Comparison of ENCODE assay signal across 35 mouse cellular contexts in genomic region chr15:10726272-10726671, GRCm38 (mm10).
"Had no signal": no experiment of that assay in that cellular context is flagged by ENCODE, and none has a peak within 500 bp of the region (broad histone marks: within the 10 kb centered on the region; RNA-seq: fewer than 3 reads in every experiment).

No protein-coding gene starts in this region.

- H3K27ac ChIP-seq: heart, embryonic 10.5 days; heart, embryonic 13.5 days; heart, embryonic 15.5 days; hindbrain, embryonic 10.5 days; hindbrain, embryonic 12.5 days; hindbrain, embryonic 13.5 days; hindbrain, embryonic 14.5 days; hindbrain, embryonic 15.5 days; hindbrain, postnatal 0 days; intestine, embryonic 15.5 days; kidney, embryonic 15.5 days; kidney, postnatal 0 days; layer of hippocampus, adult 2 months had no signal

- H3K36me3 ChIP-seq: heart, embryonic 10.5 days; heart, embryonic 12.5 days; heart, embryonic 13.5 days; heart, embryonic 15.5 days; hindbrain, embryonic 10.5 days; hindbrain, embryonic 12.5 days; hindbrain, embryonic 13.5 days; hindbrain, embryonic 15.5 days; intestine, embryonic 15.5 days; kidney, embryonic 15.5 days had no signal

- H3K9me3 ChIP-seq: heart, embryonic 10.5 days; heart, embryonic 13.5 days; heart, embryonic 15.5 days; hindbrain, embryonic 13.5 days; hindbrain, embryonic 15.5 days; intestine, embryonic 15.5 days; kidney, embryonic 15.5 days had no signal

- H3K4me1 ChIP-seq: intestine, embryonic 15.5 days had no signal

- H3K27me3 ChIP-seq: hindbrain, embryonic 12.5 days; hindbrain, embryonic 13.5 days; hindbrain, embryonic 15.5 days; intestine, embryonic 15.5 days; kidney, embryonic 15.5 days had no signal

- H3K4me2 ChIP-seq: heart, embryonic 11.5 days; heart, embryonic 12.5 days; heart, embryonic 13.5 days; heart, embryonic 15.5 days; hindbrain, embryonic 12.5 days; hindbrain, embryonic 13.5 days; hindbrain, embryonic 14.5 days; hindbrain, embryonic 15.5 days; intestine, embryonic 15.5 days; kidney, embryonic 15.5 days had no signal

- H3K4me3 ChIP-seq: heart, embryonic 10.5 days; heart, embryonic 12.5 days; heart, embryonic 13.5 days; heart, embryonic 15.5 days; hindbrain, embryonic 10.5 days; hindbrain, embryonic 12.5 days; hindbrain, embryonic 13.5 days; hindbrain, embryonic 15.5 days; intestine, embryonic 15.5 days; kidney, embryonic 15.5 days; layer of hippocampus, adult 2 months had no signal

- H3K9ac ChIP-seq: heart, embryonic 12.5 days; heart, embryonic 13.5 days; heart, embryonic 15.5 days; hindbrain, embryonic 12.5 days; hindbrain, embryonic 13.5 days; hindbrain, embryonic 14.5 days; hindbrain, embryonic 15.5 days; intestine, embryonic 15.5 days; kidney, embryonic 15.5 days had no signal

- DNase-seq: heart, postnatal 10 days; heart, postnatal 14 days; heart, postnatal 36 days; heart, postnatal 4 days; kidney, adult 11 months; kidney, adult 18-20 months; kidney, adult 2 months; kidney, adult 8-10 months; kidney, adult 9 months; kidney, postnatal 10 days; kidney, postnatal 14 days; kidney, postnatal 25 days; kidney, postnatal 36 days; kidney, postnatal 4 days; layer of hippocampus, adult 9-11 months; layer of hippocampus, postnatal 36 days had no signal

- ATAC-seq: hindbrain, embryonic 16.5 days; hindbrain, postnatal 0 days; inflammation-experienced regulatory T-cells, adult 6 months; intestine, embryonic 15.5 days; intestine, embryonic 16.5 days; intestine, postnatal 0 days had no signal
